Mouse (Mus musculus): ENCODE results near the gene St6galnac5.

The St6galnac5 gene

DNA sequence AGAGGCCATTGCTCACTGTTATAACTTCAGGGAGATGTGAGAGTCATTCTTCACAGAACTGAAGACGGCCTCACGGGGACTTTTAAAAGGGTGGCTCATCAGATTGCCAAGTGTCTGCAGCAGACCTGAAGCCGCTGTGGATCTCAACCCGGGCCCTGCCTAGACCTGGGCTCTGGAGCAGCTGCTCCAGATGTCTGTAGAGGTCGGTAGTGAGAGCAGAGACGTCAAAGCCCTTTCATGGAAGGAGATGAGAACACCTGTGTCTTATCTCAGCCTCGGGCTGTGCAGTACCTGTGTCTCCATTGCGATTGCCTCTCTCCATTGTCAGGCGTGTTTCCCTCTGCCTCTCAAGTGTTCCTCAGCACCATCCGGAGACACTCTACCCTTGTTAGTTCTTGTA lies 62.9 kb downstream of the St6galnac5 start:
- in situ Hi-C loops (cut with MboI, MseI), result loop anchor here in 1 of 2 experiments (25.0 kb wide), 1 partner anchor 1668 kb away; the partner anchor contains the start of genes Cryz and Tyw3

DNA sequence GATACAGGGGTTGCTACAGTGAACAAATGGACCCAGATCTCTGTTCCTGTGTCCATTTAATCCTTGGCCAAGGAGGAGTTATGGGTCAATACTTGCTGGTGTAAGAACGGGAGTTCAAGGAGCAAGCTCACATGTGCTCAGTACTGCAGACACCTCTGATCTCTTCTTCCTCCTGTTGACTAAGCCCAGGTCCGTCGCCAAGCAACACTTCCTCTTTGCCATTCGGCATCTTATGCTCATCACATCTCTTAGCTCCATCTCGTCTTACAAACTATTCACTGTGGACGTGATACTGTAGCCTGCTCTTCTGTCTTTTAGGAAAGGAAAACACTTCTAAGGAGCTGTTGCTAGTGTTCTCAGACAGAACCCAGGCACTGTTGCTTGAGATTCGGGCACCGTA lies 64.5 kb downstream of the St6galnac5 start:
- in situ Hi-C loops (cut with MboI, MseI), result loop anchor here in 1 of 2 experiments (25.0 kb wide), 1 partner anchor 1670 kb away; the partner anchor contains the start of genes Cryz and Tyw3

DNA sequence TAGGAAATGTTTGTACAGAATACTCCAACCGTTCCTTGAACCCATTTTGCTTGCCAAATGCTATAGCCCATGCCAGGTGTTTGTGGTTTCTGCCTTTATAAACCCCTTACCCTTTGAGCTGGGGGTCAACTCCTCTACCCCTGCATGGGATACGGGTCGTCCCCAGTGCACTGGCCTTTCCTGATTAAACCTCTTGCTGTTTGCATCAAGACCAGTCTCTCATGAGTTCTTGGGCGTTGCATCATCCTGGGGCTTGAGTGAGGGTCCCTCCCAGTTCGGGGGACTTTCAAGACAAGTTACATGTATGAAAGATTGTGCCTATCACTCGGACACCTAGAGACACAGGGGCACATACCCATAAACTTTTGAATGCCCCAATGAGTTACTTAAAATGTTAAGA lies 67.7 kb downstream of the St6galnac5 start:
- in situ Hi-C loops (cut with MboI, MseI), result loop anchor here in 1 of 2 experiments (5.0 to 25.0 kb wide), 2 partner anchors 38 to 1673 kb away; partner anchors contain the start of genes Cryz and Tyw3

DNA sequence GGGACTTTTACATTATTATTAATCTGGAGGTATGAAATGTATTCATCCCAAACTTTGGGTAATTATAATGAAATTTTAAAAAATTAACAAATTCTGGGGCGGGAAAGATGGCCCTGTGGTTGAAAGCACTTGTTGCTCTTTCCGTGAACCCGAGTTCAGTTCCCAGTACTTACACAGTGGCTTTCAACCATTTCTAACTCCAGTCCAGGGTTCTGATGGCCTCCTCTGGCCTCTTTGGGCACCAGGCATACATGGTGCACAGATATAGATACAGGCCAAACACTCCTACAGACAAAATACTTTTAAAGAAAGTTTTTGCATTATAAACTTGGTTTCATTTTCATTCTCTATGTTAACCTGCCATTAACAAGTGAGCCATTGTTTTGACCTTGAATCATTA lies 68.4 kb downstream of the St6galnac5 start:
- in situ Hi-C loops (cut with MboI, MseI), result loop anchor here in 1 of 2 experiments (5.0 to 25.0 kb wide), 2 partner anchors 39 to 1674 kb away; partner anchors contain the start of genes Cryz and Tyw3

DNA sequence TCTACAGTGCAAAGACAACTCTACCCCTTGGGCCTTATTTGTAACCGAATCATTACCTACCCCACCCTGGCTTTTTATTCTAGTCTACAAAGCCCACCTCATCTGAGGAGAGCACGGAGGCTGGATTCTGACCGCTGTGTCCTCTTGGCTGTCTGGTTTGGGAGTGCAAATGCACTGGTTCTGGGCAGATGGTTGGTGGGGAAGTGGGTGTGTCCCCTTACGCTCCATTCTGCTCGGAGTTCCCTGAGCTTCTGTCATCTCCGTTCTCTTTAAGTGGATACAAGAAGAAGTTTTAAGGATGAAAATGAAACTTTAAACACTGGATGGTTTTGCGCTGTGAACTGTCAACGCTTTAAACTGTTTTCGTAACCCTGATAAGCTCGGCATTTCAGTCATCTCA lies 68.9 kb downstream of the St6galnac5 start:
- in situ Hi-C loops (cut with MboI, MseI), result loop anchor here in 1 of 2 experiments (5.0 to 25.0 kb wide), 2 partner anchors 39 to 1674 kb away; partner anchors contain the start of genes Cryz and Tyw3

DNA sequence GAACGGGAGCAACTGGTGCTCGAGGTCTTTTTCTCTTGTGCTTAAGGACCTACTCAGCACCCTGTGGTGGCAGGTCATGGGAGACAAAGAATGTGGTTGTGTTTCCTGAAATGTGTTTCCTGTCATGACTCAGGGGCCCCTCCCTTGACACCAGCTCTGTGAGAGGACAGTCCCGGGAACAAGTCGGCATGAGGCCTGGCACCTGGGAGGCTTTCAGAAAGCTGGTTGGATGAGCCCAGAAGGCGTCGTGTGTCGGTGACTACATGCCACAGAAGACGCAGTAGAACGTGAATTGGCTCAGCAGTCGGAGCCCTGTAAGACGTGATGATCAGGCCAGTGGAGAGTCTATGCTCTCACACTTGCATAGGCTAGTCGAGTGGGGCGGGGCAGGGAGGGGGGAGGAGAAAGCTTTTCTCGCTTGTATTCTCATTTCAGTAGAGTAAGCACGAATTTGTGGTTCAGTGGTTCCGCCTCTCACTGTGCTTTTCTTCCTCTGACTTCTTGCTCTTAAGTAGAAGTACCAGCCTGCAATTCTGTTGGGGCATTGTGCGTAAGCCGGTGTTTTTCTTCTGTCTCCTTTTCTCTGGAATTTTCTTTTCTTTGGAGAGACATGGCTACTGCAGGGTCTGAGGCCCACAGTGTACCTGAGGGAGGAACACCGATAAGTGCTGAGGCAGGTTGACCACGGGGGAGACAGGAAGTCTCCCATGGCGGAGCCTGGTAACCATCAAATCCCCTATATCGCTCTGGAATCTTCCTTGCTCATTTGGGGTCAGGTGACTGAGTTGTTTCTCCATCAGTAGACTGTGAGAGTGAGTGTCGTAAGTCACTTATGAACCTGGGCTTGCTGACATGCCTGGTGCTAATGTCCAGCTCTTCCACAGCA lies 69.6 kb downstream of the St6galnac5 start:
- in situ Hi-C loops (cut with MboI, MseI), result loop anchor here in 1 of 2 experiments (5.0 to 25.0 kb wide), 2 partner anchors 40 to 1675 kb away; partner anchors contain the start of genes Cryz and Tyw3

DNA sequence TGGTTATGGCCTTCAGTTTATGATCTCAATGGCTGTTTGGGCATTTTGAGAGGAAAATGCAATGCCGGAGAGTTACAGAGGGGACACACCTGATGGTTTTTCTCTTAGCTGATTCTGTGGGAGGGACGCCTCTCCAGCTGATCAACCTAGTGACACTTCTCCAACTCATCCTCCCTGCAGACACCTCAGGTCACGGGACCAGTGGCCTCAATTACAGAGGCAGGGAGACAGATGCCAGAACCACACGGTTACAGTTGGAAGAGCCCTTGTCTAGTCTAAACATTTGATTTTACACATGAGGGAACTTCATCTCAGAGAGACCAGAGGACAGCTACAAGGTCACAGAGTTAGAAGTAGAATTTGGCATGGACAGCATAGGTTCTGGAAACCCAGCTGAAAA lies 70.5 kb downstream of the St6galnac5 start:
- in situ Hi-C loops (cut with MboI, MseI), result loop anchor here in 1 of 2 experiments (5.0 to 25.0 kb wide), 2 partner anchors 41 to 1676 kb away; partner anchors contain the start of genes Cryz and Tyw3

DNA sequence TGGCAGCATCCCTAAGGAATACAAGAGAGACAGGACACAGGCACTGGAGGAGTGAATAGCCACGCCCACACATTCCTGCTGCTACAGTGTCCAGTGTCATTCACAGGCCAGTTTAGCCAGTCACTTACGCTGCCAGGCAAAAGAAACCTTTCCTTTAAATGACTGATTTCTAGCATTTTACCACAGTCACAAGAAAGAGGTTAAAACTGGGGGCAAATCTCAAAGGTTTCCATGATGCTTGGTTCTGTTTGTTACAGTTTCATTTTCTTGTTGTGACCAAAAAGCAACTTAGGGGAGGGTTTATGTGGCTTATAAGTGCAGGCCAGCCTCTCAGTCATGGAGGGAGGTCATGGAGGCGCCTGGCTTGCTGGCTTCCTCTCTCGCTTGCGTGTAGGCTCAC lies 74.4 kb downstream of the St6galnac5 start:
- in situ Hi-C loops (cut with MboI, MseI), result loop anchor here (5.0 to 25.0 kb wide), 2 partner anchors 45 to 1680 kb away; partner anchors contain the start of genes Cryz (in 1 of the 2) and Tyw3 (in 1 of the 2)

DNA sequence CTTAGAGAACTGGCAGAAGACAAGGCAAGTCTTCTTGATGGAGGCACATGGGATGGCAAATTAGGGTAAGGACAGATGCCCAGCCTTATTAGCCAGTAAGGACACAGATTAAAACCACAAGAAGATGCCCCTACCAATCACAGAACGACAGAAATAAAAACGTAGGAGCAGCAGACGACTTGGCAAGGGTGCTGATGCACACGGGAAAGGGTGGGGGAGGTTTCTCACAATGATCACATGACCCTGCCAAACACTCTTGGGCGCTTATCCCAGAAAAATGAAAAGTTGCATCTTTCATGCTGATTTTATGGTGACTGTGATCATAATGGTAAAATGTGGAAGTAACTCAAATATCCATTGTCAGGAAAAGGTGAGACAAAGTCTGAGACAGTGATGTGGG lies 75.0 kb downstream of the St6galnac5 start:
- in situ Hi-C loops (cut with MboI, MseI), result loop anchor here (5.0 to 25.0 kb wide), 2 partner anchors 45 to 1680 kb away; partner anchors contain the start of genes Cryz (in 1 of the 2) and Tyw3 (in 1 of the 2)

DNA sequence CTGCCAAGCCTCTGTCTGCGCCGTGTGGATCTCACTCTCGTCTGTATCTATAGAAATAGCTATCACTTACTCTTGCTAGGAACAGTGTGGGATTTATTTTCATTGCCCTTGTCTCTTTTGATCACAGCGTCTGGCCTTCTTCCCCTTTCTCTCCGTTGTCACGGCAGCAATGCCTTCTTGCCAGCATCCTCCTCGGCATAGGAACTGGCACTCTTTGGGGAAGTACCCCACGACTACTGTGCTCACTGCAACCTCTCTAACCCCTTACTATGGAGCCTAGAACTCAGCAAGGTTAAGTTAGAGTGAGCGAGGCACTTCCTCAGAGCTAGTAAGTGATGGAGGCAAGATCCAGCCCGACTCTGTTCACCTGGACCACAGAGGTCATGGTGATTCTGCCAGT lies 76.2 kb downstream of the St6galnac5 start:
- in situ Hi-C loops (cut with MboI, MseI), result loop anchor here (5.0 to 25.0 kb wide), 2 partner anchors 47 to 1682 kb away; partner anchors contain the start of genes Cryz (in 1 of the 2) and Tyw3 (in 1 of the 2)

DNA sequence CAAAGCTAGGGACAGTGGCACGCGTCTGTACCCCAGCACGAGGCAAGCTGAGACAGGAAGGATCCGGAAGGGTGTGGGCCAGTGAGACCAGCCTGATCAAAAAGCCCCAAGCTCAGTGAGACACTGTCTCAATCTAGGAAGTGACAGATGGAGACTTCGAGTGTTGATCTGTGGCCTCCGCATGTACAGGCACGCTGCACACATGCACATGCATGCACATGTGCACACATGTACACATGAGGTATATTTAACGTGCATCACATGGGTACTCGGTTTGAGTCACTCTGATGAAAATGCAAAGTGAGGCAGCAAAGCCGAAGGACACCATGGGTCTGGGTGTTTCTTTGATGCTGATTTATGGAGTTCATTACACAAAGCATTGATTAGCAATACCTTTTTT lies 77.0 kb downstream of the St6galnac5 start:
- in situ Hi-C loops (cut with MboI, MseI), result loop anchor here (5.0 to 25.0 kb wide), 2 partner anchors 47 to 1682 kb away; partner anchors contain the start of genes Cryz (in 1 of the 2) and Tyw3 (in 1 of the 2)

DNA sequence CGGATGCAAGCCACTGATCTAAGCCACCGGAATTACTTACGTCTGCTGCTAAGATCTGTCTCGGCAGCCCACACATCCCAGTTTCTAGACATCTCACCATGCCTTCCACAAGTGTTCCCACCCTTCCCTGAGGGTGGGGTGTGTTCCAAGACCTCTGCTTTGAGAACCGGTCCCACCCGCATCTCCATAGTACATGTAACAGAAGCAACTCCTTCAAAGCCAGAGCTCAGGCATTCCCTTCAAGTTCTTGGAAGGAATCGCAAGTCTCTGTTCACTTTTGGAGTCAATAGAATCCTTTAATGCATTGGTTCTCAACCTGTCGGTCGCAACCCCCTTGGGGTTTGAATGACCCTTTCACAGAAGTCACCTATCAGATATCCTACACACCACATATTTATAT lies 83.1 kb downstream of the St6galnac5 start:
- in situ Hi-C loops (cut with MboI, MseI), result no loop called here

DNA sequence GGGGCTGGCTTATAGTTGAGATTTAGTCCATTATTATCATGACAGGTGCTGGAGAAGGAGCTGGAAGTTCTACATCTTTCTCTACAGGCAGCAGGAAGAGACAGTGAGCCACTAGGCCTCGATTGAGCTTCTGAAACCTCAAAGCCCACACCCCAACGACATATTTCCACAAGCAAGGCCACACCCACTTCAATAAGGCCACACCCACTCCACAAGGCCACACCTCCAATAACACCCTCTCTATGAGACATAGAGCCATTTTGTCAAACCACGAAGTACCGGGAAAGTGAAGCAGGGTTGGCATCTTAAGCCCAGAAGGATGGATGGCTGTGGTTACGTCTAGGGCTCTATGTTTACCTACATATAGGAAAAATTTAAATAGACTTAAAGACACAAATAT lies 84.8 kb downstream of the St6galnac5 start:
- in situ Hi-C loops (cut with MboI, MseI), result no loop called here

DNA sequence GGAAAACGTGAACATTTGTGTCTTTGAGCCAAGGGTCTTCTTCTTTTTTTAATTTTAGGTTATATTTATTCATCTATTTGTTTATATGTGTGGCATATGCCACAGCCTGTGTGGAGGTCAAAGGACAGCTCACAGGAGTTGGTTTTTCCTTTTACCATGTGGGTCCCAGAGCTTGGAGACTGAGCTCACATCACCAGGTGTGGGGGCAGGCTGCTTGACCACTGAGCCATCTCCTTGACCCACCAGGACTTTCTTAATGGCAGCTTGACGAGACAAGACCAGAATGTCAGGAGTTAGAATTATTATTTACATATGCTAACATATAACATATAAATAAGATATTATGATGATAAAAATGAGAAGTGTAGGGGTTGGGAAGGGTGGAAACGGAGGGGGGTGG lies 85.9 kb downstream of the St6galnac5 start:
- in situ Hi-C loops (cut with MboI, MseI), result no loop called here

DNA sequence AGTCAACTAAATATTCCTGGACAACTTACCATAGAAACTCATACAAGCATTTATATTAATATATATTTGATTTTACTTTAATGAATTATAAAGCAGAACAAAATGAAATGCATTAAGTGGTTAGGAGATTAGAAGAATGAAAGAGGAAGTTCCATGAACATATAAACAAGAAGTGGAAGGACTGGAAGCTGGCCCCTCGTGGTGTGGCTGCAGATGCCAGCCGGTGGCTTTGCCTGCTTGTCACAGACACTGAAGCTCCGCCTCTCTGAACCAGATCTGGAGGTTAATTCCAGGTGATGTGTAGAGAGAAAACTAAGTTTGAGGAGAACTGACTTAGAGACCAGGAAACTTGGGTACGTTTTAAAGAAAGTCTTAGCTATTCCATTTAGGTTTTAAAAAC lies 87.1 kb downstream of the St6galnac5 start:
- in situ Hi-C loops (cut with MboI, MseI), result no loop called here

DNA sequence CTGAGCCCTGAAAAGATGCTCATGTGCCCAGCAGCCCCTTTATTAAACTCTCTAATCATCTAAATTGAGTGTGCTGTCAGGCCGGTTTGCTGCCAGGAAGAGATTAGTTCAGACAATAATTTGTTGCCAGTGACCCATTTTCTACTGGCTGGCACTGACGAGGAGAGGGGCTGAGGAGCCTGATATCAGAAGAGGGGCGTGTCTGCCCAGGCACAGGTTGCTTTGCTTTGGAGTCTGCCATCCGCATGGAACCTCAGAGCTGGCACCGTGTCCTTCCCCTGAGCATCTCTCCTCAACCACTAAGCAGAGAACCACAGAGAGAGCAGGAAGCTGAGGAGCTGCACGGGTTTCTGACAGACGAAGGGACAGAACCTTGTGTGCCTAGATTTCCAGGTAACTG lies 93.9 kb downstream of the St6galnac5 start:
- in situ Hi-C loops (cut with MboI, MseI), result no loop called here

DNA sequence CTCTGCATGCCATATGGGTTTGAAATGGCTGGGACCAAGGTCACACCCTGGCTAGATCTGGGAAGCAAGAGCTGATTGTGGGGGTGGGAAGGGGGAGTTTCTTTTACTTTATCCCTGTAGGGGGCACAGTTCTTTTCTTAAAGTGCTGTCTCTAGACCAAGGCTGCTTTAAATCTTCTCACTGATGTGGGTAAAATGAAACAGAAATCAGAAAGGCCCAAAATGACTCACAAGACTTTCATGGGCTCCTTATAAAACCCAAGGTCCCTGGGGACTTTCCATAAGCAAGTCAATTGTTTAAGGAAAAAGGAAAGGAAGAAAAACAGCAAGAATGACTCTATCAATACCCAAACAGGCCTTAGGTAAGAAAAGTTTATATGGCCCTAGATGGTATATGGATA lies 95.3 kb downstream of the St6galnac5 start:
- in situ Hi-C loops (cut with MboI, MseI), result no loop called here

DNA sequence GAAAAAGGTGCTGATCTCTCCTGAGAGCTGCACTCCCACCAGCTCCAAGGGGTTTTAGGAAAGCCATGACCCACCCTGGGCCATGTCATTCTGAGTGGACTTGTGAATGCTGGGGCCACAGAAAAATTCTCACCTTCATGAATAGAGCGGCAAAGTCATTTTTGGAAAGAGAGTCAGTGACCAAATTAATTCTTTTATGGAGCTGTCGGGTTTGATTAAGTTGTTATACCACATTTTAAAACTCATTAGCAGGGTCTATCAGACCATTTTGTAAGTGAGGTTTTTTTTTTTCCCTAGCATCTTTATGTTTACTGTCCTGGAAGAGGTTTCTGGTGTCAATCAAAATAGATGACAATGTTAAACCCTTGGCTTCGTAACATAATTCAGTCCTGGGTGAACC lies 98.5 kb downstream of the St6galnac5 start:
- in situ Hi-C loops (cut with MboI, MseI), result no loop called here

DNA sequence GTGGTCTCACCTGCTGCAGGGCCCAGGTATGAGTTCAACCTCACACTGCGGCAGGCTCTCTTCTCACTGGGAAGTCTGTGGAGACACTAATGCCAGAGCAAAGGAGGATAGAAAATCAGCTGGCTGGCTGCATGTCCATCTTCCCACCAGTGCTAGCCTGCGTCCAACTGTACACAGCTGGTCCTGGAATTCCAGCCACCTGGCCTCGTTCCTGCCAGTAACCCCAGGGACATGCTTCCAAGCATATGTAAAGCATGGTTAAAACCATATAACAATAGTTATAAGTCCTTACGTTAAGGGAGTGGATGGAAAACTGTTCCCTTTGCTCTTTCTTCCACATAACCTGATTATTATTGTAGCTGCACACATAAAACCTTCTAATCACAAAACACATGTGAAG lies 100.3 kb downstream of the St6galnac5 start:
- in situ Hi-C loops (cut with MboI, MseI), result no loop called here

DNA sequence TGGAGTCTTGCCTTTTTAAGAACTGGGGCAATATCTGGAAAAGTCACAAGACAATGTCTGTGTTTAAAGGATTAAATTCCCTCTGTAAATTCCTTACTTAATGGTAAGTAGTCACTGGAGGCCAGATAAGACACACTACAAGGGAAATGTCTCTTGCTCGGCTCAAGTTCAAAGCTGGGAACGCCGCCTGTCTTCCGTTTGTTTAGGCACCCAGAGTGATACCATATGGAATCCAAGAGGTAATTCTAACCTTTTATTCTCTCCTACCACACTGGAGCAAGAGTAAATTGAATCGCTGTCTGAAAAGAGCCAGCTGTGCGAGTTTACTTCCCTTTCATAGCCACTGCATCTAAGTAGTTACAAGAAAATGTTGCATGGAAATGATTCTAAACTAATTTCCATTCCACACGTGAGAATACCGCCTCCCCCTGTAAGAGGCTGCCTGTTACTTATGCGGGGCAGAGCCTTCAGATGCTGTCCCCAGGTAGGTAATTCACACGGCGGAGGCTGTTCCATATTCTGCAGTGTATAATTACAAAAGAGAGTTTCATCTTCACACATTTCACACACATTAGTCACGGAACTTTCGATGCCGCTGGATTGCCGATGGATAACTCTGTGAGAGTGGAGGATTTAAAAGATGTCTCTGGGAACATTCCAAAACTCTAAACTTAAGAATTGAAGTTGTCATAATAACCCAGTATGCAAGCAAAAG lies 101.8 kb downstream of the St6galnac5 start:
- in situ Hi-C loops (cut with MboI, MseI), result no loop called here

DNA sequence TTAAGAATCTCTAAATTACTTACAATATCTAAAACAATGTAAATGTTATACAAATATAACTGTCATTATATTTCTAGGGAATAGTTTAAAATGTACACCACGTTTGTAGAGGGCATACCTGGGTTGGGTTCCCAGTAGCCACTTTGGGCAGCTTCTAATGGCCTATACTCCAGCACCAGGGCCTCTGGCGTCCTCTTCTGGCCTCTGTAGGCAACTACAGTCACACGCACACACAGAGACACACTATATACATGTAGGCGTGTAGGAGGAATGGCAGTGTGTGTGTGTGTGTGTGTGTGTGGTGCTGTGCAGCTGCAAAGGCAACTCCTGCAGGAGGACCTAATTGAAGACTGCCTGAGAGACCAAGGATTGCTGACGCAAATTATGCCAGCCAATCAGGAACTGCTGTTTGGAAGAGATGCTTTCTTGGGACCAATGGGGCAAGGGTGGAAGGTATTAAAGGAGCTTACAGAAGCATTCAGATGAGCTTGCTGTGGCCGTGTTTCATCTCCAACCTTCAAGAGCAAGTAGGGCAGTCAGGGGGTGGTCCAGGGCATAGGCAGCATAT lies 106.2 kb downstream of the St6galnac5 start:
- in situ Hi-C loops (cut with MboI, MseI), result no loop called here
